Mouse (Mus musculus) midbrain, embryonic 15.5 days (tissue): Measurements from ENCODE around the gene Mknk2. TPM values are rescaled to one million over a fixed set of nuclear protein-coding genes. Genes with fewer than 3 reads are reported as not detected.

Experiments
- ATAC-seq: fragments of 200-750 bp; cut with Nextera tagmentation; replicated peaks from 2 replicates; pipeline ENCODE4 v1.8.0; 2017; ENCODE audit warnings: moderate TSS enrichment
- H3K27ac ChIP-seq: fragments of 300-500 bp; sonication (generic); 2 replicates; pipeline ENCODE4 v1.5.1; 2015; ENCODE audit warnings: mild to moderate bottlenecking, inconsistent platforms
- H3K27me3 ChIP-seq: fragments of 300-500 bp; sonication (generic); replicated peaks from 2 replicates; pipeline ENCODE4 v1.6.1; 2015; ENCODE audit warnings: inconsistent platforms
- H3K36me3 ChIP-seq: fragments of 300-500 bp; sonication (generic); replicated peaks from 2 replicates; pipeline ENCODE4 v1.6.1; 2015; ENCODE audit warnings: inconsistent platforms
- H3K4me1 ChIP-seq: fragments of 300-500 bp; sonication (generic); 2 replicates; pipeline ENCODE4 v1.6.1; 2015; ENCODE audit warnings: inconsistent platforms
- H3K4me2 ChIP-seq: fragments of 300-500 bp; sonication (generic); 2 replicates; pipeline ENCODE4 v1.6.1; 2015; ENCODE audit warnings: inconsistent platforms, mild to moderate bottlenecking, moderate library complexity
- H3K4me3 ChIP-seq: fragments of 300-500 bp; sonication (generic); 2 replicates; pipeline ENCODE4 v1.5.1; 2015; ENCODE audit warnings: mild to moderate bottlenecking, inconsistent platforms
- H3K9ac ChIP-seq: fragments of 300-500 bp; sonication (generic); 2 replicates; pipeline ENCODE4 v1.6.1; 2015; ENCODE audit warnings: mild to moderate bottlenecking, inconsistent platforms
- H3K9me3 ChIP-seq: fragments of 300-500 bp; sonication (generic); 2 replicates; pipeline ENCODE4 v1.6.1; 2016; ENCODE audit warnings: inconsistent platforms
- WGBS: fragments of 180-500 bp; shearing (Covaris S2); methylation state at CpG from one replicate; pipeline ENCODE4 v1.1.7; 2015; ENCODE audit warnings: mixed read lengths; 5-methylcytosine and 5-hydroxymethylcytosine counted together
- polyA plus RNA-seq: library from polyadenylated mRNA; unstranded; fragments of >200 nt; fragmentation: Nextera tagmentation; extraction: Ambion mirVana; gene quantifications from 2 replicates; pipeline ENCODE4 v1.2.1, GENCODE M21; 2015

Gene Mknk2
- polyA plus RNA-seq, 1 experiment from 2014 or later = 61.5 TPM

DNA sequence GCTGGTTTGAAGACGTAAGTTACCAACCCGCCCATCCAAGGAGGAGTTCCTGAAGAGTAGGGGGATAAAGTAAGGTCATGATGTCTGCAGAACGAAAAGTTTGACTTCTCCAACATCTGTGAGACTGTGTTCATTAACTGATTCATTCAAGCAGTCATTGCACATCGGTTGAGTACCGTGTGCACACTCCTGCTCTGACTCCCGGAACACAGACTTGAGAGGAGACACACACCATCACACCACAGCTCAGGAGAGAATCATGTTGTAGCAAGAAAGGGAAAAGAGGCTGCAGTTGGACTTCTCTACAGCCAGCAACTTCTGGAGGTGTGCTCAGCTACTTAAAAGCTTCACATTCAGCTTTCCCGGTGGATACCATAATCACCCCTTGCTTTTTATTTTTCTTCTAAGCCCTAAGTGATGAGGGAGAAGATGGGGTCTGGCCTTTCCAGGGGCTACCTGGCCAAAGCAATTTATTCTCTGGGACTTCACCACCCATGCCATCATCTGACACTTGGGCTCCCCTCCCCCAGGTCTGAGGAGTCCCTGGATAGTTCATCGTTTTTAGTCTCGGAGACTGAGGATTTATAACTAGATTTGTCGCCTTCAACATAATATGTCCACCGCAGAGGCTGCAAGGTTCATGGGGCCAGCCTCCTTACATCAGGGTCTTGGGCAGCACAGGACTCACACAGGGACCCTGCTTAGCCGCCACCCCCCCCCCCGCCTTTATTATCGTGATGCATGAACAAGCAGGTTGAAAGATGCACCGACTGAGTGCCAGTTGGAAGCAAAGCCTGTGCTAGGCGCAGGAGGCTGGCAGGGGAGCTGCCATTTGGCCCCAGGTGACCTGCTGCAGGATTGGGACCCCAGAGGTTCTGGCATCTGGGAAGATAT, 56.9 kb downstream of the Mknk2 start:
- Histone ChIP-seq H3K4me1 (peaks cover 31% of the 10 kb centered on the region), H3K4me2 (peak overlapping the region; percentile 71), H3K9ac (peak overlapping the region; percentile 52), H3K9me3 (no peaks in the 10 kb centered on the region), H3K27ac (peak overlapping the region; percentile 98), H3K27me3 (no peaks in the 10 kb centered on the region), H3K4me3 (peak overlapping the region; percentile 76), H3K36me3 (peaks cover under 1% of the 10 kb centered on the region; the same call in 1 of the 2 replicates)
- 53% methylated on average over 16 of the region's 16 CpGs for WGBS
- no peak for ATAC-seq

DNA sequence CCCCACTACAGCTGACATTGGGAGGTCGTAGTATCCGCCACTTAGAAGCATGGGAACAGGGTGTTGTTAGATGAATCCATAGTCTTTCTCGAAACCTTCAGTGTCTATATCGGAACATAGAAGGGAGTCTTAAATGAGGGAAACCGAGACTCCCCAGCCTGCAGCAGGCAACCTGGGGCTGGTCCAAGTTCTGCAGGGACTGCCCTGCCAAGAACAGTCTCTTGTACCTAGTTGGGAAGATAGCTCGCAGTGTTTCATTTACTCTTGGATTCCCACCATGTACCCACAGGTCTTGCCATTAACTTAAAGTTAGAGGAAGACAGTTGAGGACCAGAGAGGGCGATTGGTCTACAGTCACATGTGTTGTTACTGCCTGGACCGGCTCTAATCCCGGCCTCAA, 57.5 kb downstream of the Mknk2 start:
- Histone ChIP-seq H3K27me3 (no peaks in the 10 kb centered on the region), H3K9me3 (no peaks in the 10 kb centered on the region), H3K4me3 (no peak overlapping the region), H3K36me3 (peaks cover 7% of the 10 kb centered on the region; the same call in 1 of the 2 replicates), H3K4me2 (no peak overlapping the region), H3K27ac (no peak overlapping the region), H3K4me1 (peaks cover 31% of the 10 kb centered on the region), H3K9ac (no peak overlapping the region)
- 84% methylated on average over 9 of the region's 9 CpGs for WGBS
- ATAC-seq = no peak

DNA sequence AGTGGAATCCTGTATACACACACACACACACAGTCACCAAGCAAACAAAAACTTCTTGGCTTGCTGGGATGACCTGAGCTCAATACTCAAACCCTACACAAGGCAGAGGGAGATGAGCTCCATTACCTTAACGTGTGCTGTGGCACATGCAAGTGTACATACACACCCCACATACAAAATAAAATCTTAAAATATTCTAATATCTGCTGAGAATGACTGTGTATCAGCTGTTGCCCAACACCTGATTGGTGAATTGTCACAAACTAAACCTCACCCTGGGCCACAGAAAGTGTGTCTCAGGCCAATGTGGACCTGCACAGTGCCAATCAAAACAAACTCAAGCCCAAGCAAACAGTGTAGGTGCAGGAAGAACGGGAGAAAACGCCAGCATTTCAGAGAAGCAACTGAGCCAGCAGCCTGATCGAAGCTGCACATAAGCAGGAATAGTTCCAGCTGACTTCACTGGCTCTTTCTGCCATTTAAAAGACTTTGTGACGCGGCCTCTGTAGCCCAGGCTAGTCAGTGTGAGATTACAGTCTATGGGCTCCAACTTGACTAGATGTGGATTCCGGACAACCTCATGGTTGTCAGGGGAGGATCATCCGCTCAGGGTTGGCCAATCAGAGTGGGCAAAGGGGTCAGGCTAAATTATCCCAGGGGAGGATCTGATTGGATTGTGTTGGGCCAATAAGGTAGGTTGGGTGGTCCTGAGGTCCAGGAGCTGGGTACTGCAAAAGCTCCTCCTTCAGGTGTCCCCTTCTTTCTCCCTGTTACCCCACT, 58.3 kb downstream of the Mknk2 start:
- no peak overlapping the region for H3K4me2 ChIP-seq
- WGBS = 37% methylated on average over 8 of the region's 8 CpGs
- no peaks in the 10 kb centered on the region for H3K9me3 ChIP-seq
- peaks cover 25% of the 10 kb centered on the region for H3K4me1 ChIP-seq
- H3K27ac ChIP-seq = no peak overlapping the region
- no peak for ATAC-seq
- peaks cover 13% of the 10 kb centered on the region for H3K36me3 ChIP-seq
- H3K27me3 ChIP-seq = no peaks in the 10 kb centered on the region
- H3K4me3 ChIP-seq = no peak overlapping the region
- no peak overlapping the region for H3K9ac ChIP-seq

DNA sequence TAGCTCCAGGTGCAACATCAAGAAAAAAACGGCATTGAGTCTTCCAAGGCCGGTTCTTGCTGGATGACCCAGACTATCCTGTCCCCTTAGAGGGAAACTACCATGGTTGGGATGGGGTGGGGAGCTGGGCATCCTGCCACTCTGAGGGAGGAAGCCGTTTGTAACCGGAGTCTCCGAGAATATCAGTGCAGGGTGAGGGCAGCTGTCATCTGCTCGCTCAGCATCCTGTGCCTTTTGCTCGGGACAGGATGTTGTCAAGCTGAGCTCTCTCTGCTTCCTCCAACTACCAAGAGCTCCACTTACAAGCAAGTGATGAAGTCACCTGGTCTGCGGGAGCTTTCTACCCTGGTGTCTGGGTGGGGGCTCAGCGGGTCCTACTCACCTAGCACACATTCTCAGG, 59.7 kb downstream of the Mknk2 start:
- no peaks in the 10 kb centered on the region for H3K9me3 ChIP-seq
- no peak for ATAC-seq
- no peak overlapping the region for H3K4me3 ChIP-seq
- 80% methylated on average over 9 of the region's 9 CpGs for WGBS
- no peak overlapping the region for H3K27ac ChIP-seq
- H3K9ac ChIP-seq = no peak overlapping the region
- H3K36me3 ChIP-seq = peaks cover 13% of the 10 kb centered on the region
- peaks cover 10% of the 10 kb centered on the region for H3K4me1 ChIP-seq
- H3K4me2 ChIP-seq = no peak overlapping the region
- H3K27me3 ChIP-seq = no peaks in the 10 kb centered on the region

Other genes with a start within 250 kb of the Mknk2 start
- gene Tcf3, start 244.5 kb downstream of the Mknk2 start, polyA plus RNA-seq = 44.9 and 55.8 TPM in 2 replicates
- gene Onecut3, start 183.3 kb downstream of the Mknk2 start, polyA plus RNA-seq = 1.9 and 2.6 TPM in 2 replicates
- gene Atp8b3, start 139.0 kb downstream of the Mknk2 start, polyA plus RNA-seq = 0.90 and 1.2 TPM in 2 replicates
- 33.9 and 35.0 TPM in 2 replicates for gene Rexo1, start 116.6 kb downstream of the Mknk2 start, polyA plus RNA-seq
- gene Klf16, start 100.8 kb downstream of the Mknk2 start, polyA plus RNA-seq = 6.0 and 6.3 TPM in 2 replicates
- gene Abhd17a, start 87.8 kb downstream of the Mknk2 start, polyA plus RNA-seq = 126 and 152 TPM in 2 replicates
- 65.0 and 66.2 TPM in 2 replicates for gene Scamp4, start 75.2 kb downstream of the Mknk2 start, polyA plus RNA-seq
- 6.0 and 6.9 TPM in 2 replicates for gene Adat3, start 75.2 kb downstream of the Mknk2 start, polyA plus RNA-seq
- 4.6 and 5.0 TPM in 2 replicates for gene Gm49322, start 72.1 kb downstream of the Mknk2 start, polyA plus RNA-seq
- gene Csnk1g2, start 55.3 kb downstream of the Mknk2 start, polyA plus RNA-seq = 107 and 123 TPM in 2 replicates
- 85.9 and 90.4 TPM in 2 replicates for gene Btbd2, start 21.0 kb downstream of the Mknk2 start, polyA plus RNA-seq
- 63.4 and 64.3 TPM in 2 replicates for gene Mob3a, start 23.9 kb upstream of the Mknk2 start, polyA plus RNA-seq
- 42.9 and 50.9 TPM in 2 replicates for gene Izumo4, start 24.1 kb upstream of the Mknk2 start, polyA plus RNA-seq
- 117 and 122 TPM in 2 replicates for gene Ap3d1, start 64.2 kb upstream of the Mknk2 start, polyA plus RNA-seq
- gene Dot1l, start 77.1 kb upstream of the Mknk2 start, polyA plus RNA-seq = 21.0 and 25.9 TPM in 2 replicates
- gene Sf3a2, start 120.1 kb upstream of the Mknk2 start, polyA plus RNA-seq = 60.3 and 62.6 TPM in 2 replicates
- gene Plekhj1, start 120.5 kb upstream of the Mknk2 start, polyA plus RNA-seq = 130 and 147 TPM in 2 replicates
- 0.10 TPM in 2 replicates for gene Amh, start 127.1 kb upstream of the Mknk2 start, polyA plus RNA-seq
- gene Jsrp1, start 135.4 kb upstream of the Mknk2 start, polyA plus RNA-seq = 0.59 and 1.0 TPM in 2 replicates
- 1,243 and 1,388 TPM in 2 replicates for gene Oaz1, start 148.5 kb upstream of the Mknk2 start, polyA plus RNA-seq
- gene Lingo3, start 165.9 kb upstream of the Mknk2 start, polyA plus RNA-seq = 10.4 and 11.7 TPM in 2 replicates
- gene Lsm7, start 177.1 kb upstream of the Mknk2 start, polyA plus RNA-seq = 214 and 222 TPM in 2 replicates
- gene Sppl2b, start 177.2 kb upstream of the Mknk2 start, polyA plus RNA-seq = 85.5 and 89.5 TPM in 2 replicates
- gene Tmprss9, start 193.7 kb upstream of the Mknk2 start, polyA plus RNA-seq = 0.23 and 0.41 TPM in 2 replicates
- 318 and 330 TPM in 2 replicates for gene Timm13, start 222.9 kb upstream of the Mknk2 start, polyA plus RNA-seq
- 46.9 and 48.9 TPM in 2 replicates for gene Lmnb2, start 240.1 kb upstream of the Mknk2 start, polyA plus RNA-seq